Mouse (Mus musculus) testis, adult 2 months (tissue): ENCODE measurements around the gene Itgb5. TPM values are rescaled to one million over a fixed set of nuclear protein-coding genes. Genes with fewer than 3 reads are reported as not detected.

ENCODE experiments used
- H3K27ac ChIP-seq: fragments of 200-500 bp; 2 replicates; pipeline ENCODE4 v1.5.1; 2012; ENCODE audit warnings: low read depth, low read length; ENCODE audit not compliant: control insufficient read depth, insufficient read depth
- H3K27me3 ChIP-seq: fragments of 200-500 bp; 2 replicates; pipeline ENCODE4 v1.6.1; 2012; ENCODE audit warnings: mild to moderate bottlenecking, low read length, moderate library complexity; ENCODE audit not compliant: control insufficient read depth, insufficient read depth
- H3K36me3 ChIP-seq: fragments of 200-500 bp; 2 replicates; pipeline ENCODE4 v1.6.1; 2012; ENCODE audit warnings: mild to moderate bottlenecking, low read length; ENCODE audit not compliant: control insufficient read depth, insufficient read depth
- H3K4me1 ChIP-seq: fragments of 200-500 bp; 2 replicates; pipeline ENCODE4 v1.6.1; 2012; ENCODE audit warnings: low read length; ENCODE audit not compliant: control insufficient read depth, insufficient read depth
- H3K4me3 ChIP-seq: fragments of 200-500 bp; 2 replicates; pipeline ENCODE4 v1.5.1; 2012; ENCODE audit warnings: low read depth, mild to moderate bottlenecking, low read length, moderate library complexity, mixed read lengths; ENCODE audit not compliant: control insufficient read depth
- CTCF ChIP-seq: fragments of 200-500 bp; IDR thresholded peaks from 2 replicates; pipeline ENCODE4 v1.5.1; 2012; ENCODE audit warnings: low read depth, mild to moderate bottlenecking, inconsistent platforms, low read length, moderate library complexity; ENCODE audit not compliant: control insufficient read depth, insufficient read depth, insufficient replicate concordance
- POLR2A ChIP-seq: fragments of 200-500 bp; IDR thresholded peaks from 2 replicates; pipeline ENCODE4 v1.6.1; 2012; ENCODE audit warnings: low read depth, mild to moderate bottlenecking, inconsistent platforms, low read length, moderate library complexity; ENCODE audit not compliant: control insufficient read depth
- polyA plus RNA-seq: library from polyadenylated mRNA; depleted of rRNA; stranded (reverse); fragments of >200 nt; gene quantifications from 2 replicates; pipeline ENCODE4 v1.2.3, GENCODE M21; 2012

Gene Itgb5
- polyA plus RNA-seq, 1 experiment: 33.0 TPM

- no peaks in the 10 kb centered on the region for H3K4me1 ChIP-seq
- no peak overlapping the region for H3K4me3 ChIP-seq
- TF ChIP-seq POLR2A (no peak), CTCF (no peak)
- H3K36me3 ChIP-seq: no peaks in the 10 kb centered on the region
- H3K27me3 ChIP-seq: no peaks in the 10 kb centered on the region
- H3K27ac ChIP-seq: no peak overlapping the region
Observed at GRCm38 (mm10) chr16:33870224-33870785, 40.8 kb downstream of the Itgb5 start.

DNA sequence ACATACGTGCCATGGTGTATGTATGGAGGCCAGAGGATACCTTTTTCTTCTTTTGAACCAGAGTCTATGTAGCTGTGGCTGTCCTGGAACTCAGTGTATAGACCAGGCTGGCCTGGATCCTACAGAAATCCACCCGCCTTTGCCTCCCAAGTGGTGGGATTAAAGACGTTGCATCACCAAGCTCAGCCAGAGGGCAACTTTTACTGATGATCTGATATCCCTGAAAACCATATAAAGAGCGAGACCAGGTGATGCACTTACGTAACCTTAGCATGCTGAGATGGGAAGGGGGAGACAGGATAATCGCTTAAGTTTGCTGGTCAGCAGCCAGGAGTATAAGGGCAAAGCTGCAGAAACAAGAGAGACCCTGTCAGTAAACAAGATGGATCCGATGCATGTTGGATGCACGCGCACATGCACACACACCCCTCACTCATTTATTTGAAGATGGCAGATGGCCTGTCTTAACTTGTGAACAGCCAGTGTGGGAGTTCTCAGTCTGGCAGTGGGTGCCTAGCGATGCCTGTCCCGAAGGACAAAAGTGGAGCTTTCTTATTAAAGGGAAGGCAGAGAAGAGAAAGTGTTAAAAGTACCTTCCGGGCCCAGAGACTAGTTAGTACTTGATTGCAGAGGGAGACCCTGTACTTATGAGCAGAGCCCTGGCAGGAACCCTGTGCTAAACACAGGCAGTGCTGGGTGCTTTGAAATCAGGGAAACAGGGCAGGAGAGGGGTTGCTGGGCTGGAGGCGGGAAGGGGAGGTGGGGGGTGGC lies 41.7 kb downstream of the Itgb5 start:
- H3K27me3 ChIP-seq: no peaks in the 10 kb centered on the region
- TF ChIP-seq CTCF: no peak
- TF ChIP-seq POLR2A: no peak
- H3K27ac ChIP-seq: no peak overlapping the region

GRCm38 (mm10) chr16:33871865-33872443 lies 42.5 kb downstream of the Itgb5 start:
- Histone ChIP-seq H3K27ac (no peak overlapping the region), H3K27me3 (no peaks in the 10 kb centered on the region), H3K36me3 (no peaks in the 10 kb centered on the region), H3K4me1 (no peaks in the 10 kb centered on the region), H3K4me3 (no peak overlapping the region)
- TF ChIP-seq CTCF: no peak
- no peak for TF ChIP-seq POLR2A

More for the DNA sequence above, 41.7 kb downstream of the Itgb5 start:
- Histone ChIP-seq H3K4me3 (no peak overlapping the region), H3K4me1 (no peaks in the 10 kb centered on the region), H3K36me3 (no peaks in the 10 kb centered on the region)

DNA sequence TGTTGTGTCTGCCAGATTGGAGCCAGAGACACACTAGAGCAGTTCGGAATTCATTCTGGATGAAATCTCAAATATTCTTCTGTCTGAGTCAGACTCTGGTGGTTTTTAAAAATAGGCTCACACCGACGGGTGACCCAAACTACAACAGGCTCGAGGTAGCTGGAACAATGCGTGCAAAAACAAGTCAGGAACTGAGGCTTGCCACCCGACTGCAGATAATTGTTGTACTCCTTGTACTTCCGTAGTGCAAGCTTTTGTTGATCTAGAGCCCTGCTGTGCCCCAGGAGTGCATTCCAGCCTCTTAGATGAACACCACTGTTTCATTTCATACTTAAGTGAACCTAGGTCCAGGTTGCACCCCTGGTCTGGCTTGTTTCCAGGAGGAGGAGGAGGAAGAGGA lies 43.8 kb downstream of the Itgb5 start:
- no peaks in the 10 kb centered on the region for H3K36me3 ChIP-seq
- H3K4me3 ChIP-seq: no peak overlapping the region
- TF ChIP-seq CTCF (no peak), POLR2A (no peak)
- H3K27me3 ChIP-seq: no peaks in the 10 kb centered on the region
- no peak overlapping the region for H3K27ac ChIP-seq
- H3K4me1 ChIP-seq: no peaks in the 10 kb centered on the region

DNA sequence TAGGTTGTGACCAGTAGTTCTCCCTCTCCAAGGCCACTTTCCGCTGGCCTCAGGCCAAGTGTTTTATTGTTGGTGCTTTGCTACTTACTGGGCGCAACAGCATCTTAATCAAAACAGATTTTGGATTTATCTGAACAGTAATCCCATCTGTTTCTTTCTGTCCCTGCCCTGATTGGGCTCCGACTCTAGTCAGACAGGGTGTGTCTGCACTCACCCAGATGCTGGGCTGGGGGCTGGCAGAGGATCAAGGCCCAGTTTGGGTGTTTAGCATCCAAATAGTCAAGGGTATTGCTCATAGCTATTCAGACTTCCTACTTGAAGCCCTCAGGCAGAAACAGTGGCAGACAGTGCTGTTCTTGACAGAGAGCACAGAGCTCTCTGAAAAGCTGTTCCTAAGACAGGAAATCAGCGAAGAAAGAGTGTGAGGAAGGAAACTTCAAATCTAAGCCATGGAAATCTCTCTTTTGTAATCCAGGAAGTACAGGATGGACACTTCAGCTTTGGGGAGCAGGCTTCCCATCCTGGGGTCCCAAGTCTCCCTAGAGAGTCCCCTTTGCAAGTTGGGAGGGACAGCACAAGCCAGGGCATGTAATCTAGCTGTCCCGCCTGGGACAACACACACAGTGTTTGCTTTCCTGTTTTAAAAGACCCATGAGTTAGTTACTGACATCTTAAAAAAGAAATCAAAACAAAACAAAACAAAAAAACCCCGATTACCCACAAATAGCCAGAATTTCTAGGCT lies 48.7 kb downstream of the Itgb5 start:
- no peaks in the 10 kb centered on the region for H3K36me3 ChIP-seq
- H3K4me3 ChIP-seq: no peak overlapping the region
- peaks cover 8% of the 10 kb centered on the region for H3K4me1 ChIP-seq
- H3K27me3 ChIP-seq: no peaks in the 10 kb centered on the region
- TF ChIP-seq POLR2A (no peak), CTCF (no peak)
- H3K27ac ChIP-seq: no peak overlapping the region

DNA sequence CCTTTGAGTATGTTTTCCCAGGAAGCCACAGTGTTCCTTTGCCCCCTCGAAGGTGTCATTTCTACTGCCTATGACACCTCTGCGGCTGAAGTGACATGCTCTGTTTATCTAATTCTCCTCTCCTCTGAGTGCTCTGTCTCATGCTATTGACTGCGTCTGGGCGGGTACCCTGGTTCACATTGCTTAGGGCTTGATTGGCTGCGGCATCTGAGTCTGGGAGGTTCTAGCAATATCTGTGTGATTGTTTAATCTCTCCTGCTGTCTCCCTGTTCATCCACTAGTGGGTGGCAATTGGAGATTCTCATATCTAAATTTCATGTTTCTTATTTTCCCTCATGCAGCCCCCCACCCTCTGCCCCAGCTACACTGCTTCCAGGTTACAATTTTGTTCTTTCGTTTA lies 49.6 kb downstream of the Itgb5 start:
- Histone ChIP-seq H3K4me1 (peaks cover 11% of the 10 kb centered on the region), H3K4me3 (no peak overlapping the region), H3K27ac (no peak overlapping the region), H3K27me3 (no peaks in the 10 kb centered on the region), H3K36me3 (no peaks in the 10 kb centered on the region)
- TF ChIP-seq CTCF (no peak), POLR2A (no peak)

GRCm38 (mm10) chr16:33879556-33879955 lies 50.1 kb downstream of the Itgb5 start:
- no peak overlapping the region for H3K4me3 ChIP-seq
- no peaks in the 10 kb centered on the region for H3K27me3 ChIP-seq
- TF ChIP-seq POLR2A (no peak), CTCF (no peak)
- H3K4me1 ChIP-seq: peaks cover 12% of the 10 kb centered on the region
- no peaks in the 10 kb centered on the region for H3K36me3 ChIP-seq
- H3K27ac ChIP-seq: no peak overlapping the region
